Mouse (Mus musculus) liver, adult 2 months (tissue): ENCODE results near the gene Irf2.

Source experiments
- CTCF ChIP-seq: fragments of 200-500 bp; IDR thresholded peaks from 2 replicates; pipeline ENCODE4 v1.5.1; 2011; ENCODE audit warnings: low read depth, low read length, control low read depth
- POLR2A ChIP-seq: fragments of 200-500 bp; IDR thresholded peaks from 2 replicates; pipeline ENCODE4 v1.6.1; 2011; ENCODE audit warnings: low read length, control low read depth; ENCODE audit not compliant: insufficient read depth; ENCODE audit errors: extremely low read depth

DNA sequence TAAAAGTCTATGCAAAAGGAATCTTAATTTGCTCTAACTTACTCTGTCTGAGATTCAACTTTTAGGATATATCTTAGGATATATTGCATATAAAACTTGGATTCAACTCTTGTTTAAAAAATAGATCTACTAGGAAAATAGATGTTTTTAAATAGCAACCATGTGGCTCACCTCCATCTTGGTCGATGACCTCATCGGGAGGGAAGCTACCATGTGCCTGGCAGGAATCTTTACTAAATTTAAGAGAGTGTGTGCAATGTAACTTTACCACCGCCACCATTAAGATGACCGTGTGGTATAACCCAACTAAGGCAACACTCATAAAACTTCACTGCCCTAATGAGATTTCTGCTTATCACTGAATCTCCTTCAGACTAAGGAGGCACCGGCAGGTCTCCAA is 14.8 kb downstream of the Irf2 start:
- no peak for TF ChIP-seq CTCF
- no peak for TF ChIP-seq POLR2A
